Mouse (Mus musculus) ES-Bruce4 (cell line): ENCODE measurements around the gene Mef2c.

ENCODE experiments used
- CTCF ChIP-seq: IDR thresholded peaks from one replicate; pipeline ENCODE4 v1.8.1; 2011; ENCODE audit warnings: low read depth, low read length
- POLR2A ChIP-seq: IDR thresholded peaks from one replicate; pipeline ENCODE4 v1.8.1; 2011; ENCODE audit warnings: low read length; ENCODE audit not compliant: insufficient read depth

DNA sequence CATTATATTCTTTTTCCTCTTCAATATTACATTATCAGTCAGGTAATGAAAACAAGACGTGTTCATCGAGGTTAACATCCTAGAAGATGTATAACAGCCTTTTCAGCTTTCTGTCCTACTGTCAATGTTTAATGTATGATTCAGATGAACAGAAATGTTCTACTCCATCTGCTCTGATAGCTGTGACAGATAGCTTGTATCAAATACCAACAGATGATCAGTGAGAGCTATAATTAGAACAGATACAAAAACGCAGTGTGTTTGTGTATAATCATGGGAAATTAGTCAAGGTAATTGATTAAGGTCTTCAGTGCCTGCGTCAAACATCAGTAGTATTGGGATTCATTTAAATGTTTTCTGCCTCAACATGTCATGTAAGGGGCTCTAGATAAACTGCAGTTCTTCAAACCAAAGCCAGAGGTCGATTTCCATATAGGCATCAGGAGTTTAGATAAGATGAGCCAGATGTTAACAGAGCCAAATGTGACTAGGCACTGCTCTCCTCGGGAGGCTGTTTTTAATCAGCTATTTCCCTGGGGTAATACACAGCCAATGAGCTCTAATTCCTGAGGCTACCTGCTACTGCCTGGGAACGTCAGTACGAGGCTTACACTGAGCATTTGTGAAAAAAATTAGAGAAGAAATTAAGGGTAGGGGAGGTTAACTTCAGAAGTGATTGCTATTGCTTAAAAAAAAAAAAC lies 63.1 kb downstream of the Mef2c start:
- TF ChIP-seq POLR2A (no peak), CTCF (no peak)
